Mouse (Mus musculus): ENCODE measurements at regions not wholly inside any gene's neighbourhood (a gene's known extent, or its start where the extent isn't known, plus 50 kb on each side); places are given as distances from the start of the nearest gene placed in this dataset.

GRCm38 (mm10) chr3:34757130-34757529 lies 106.9 kb downstream of the Sox2 start:
- H3K4me3 ChIP-seq (ENCODE audit: low read depth, low read length), result no peak overlapping the region
- no peaks in the 10 kb centered on the region for H3K27me3 ChIP-seq (ENCODE audit: control insufficient read depth, insufficient read depth, low read length)
- no peak overlapping the region for H3K9ac ChIP-seq (ENCODE audit: low read length)
- no peaks in the 10 kb centered on the region for H3K36me3 ChIP-seq (ENCODE audit: control insufficient read depth, insufficient read depth, low read length)
- H3K4me1 ChIP-seq (replicated peaks; ENCODE audit: control insufficient read depth, insufficient read depth, low read length), result no peaks in the 10 kb centered on the region
- H3K9me3 ChIP-seq (ENCODE audit: control insufficient read depth, low read length), result no peaks in the 10 kb centered on the region
- no peak overlapping the region for H3K27ac ChIP-seq (ENCODE audit: low read depth, low read length)
- H3K4me2 ChIP-seq (ENCODE audit: low read depth, low read length, severe bottlenecking), result no peak overlapping the region
- ATAC-seq (replicated peaks; ENCODE audit: low FRiP score) (no peak), DNase-seq (ENCODE audit: low spot score) (no peak)
- 81% methylated on average over 6 of the region's 6 CpGs for WGBS

- Histone ChIP-seq H3K27ac (ENCODE audit: low read depth, low read length) (no peak overlapping the region), H3K9ac (ENCODE audit: low read length) (no peak overlapping the region), H3K4me1 (replicated peaks; ENCODE audit: control insufficient read depth, insufficient read depth, low read length) (no peaks in the 10 kb centered on the region), H3K9me3 (ENCODE audit: control insufficient read depth, low read length) (no peaks in the 10 kb centered on the region), H3K4me2 (ENCODE audit: low read depth, low read length, severe bottlenecking) (no peak overlapping the region), H3K27me3 (ENCODE audit: control insufficient read depth, insufficient read depth, low read length) (no peaks in the 10 kb centered on the region), H3K4me3 (ENCODE audit: low read depth, low read length) (no peak overlapping the region), H3K36me3 (ENCODE audit: control insufficient read depth, insufficient read depth, low read length) (no peaks in the 10 kb centered on the region)
- 58% methylated on average over 13 of the region's 13 CpGs for WGBS
- DNase-seq (ENCODE audit: low spot score) (no peak), ATAC-seq (replicated peaks; ENCODE audit: low FRiP score) (no peak)
These were observed 107.8 kb downstream of the Sox2 start for GRCm38 (mm10) chr3:34757813-34758510.

- no peak overlapping the region for H3K4me3 ChIP-seq (ENCODE audit: low read depth, low read length)
- no peaks in the 10 kb centered on the region for H3K4me1 ChIP-seq (replicated peaks; ENCODE audit: control insufficient read depth, insufficient read depth, low read length)
- no peak overlapping the region for H3K27ac ChIP-seq (ENCODE audit: low read depth, low read length)
- H3K4me2 ChIP-seq (ENCODE audit: low read depth, low read length, severe bottlenecking), result no peak overlapping the region
- no peaks in the 10 kb centered on the region for H3K36me3 ChIP-seq (ENCODE audit: control insufficient read depth, insufficient read depth, low read length)
- no peak overlapping the region for H3K9ac ChIP-seq (ENCODE audit: low read length)
- ATAC-seq (replicated peaks; ENCODE audit: low FRiP score) (no peak), DNase-seq (ENCODE audit: low spot score) (no peak)
- no peaks in the 10 kb centered on the region for H3K9me3 ChIP-seq (ENCODE audit: control insufficient read depth, low read length)
- 79% methylated on average over 19 of the region's 19 CpGs for WGBS
- no peaks in the 10 kb centered on the region for H3K27me3 ChIP-seq (ENCODE audit: control insufficient read depth, insufficient read depth, low read length)
These were observed 109.9 kb downstream of the Sox2 start for GRCm38 (mm10) chr3:34759942-34760640.

GRCm38 (mm10) chr3:34761162-34761769 lies 111.1 kb downstream of the Sox2 start:
- Histone ChIP-seq H3K4me1 (replicated peaks; ENCODE audit: control insufficient read depth, insufficient read depth, low read length) (no peaks in the 10 kb centered on the region), H3K9me3 (ENCODE audit: control insufficient read depth, low read length) (no peaks in the 10 kb centered on the region), H3K27me3 (ENCODE audit: control insufficient read depth, insufficient read depth, low read length) (no peaks in the 10 kb centered on the region), H3K4me3 (ENCODE audit: low read depth, low read length) (no peak overlapping the region), H3K36me3 (ENCODE audit: control insufficient read depth, insufficient read depth, low read length) (no peaks in the 10 kb centered on the region), H3K9ac (ENCODE audit: low read length) (no peak overlapping the region), H3K27ac (ENCODE audit: low read depth, low read length) (no peak overlapping the region), H3K4me2 (ENCODE audit: low read depth, low read length, severe bottlenecking) (no peak overlapping the region)
- ATAC-seq (replicated peaks; ENCODE audit: low FRiP score) (no peak), DNase-seq (ENCODE audit: low spot score) (no peak)
- 68% methylated on average over 7 of the region's 7 CpGs for WGBS

GRCm38 (mm10) chr3:34761783-34762182 lies 111.6 kb downstream of the Sox2 start:
- Histone ChIP-seq H3K27me3 (ENCODE audit: control insufficient read depth, insufficient read depth, low read length) (no peaks in the 10 kb centered on the region), H3K4me3 (ENCODE audit: low read depth, low read length) (no peak overlapping the region), H3K36me3 (ENCODE audit: control insufficient read depth, insufficient read depth, low read length) (no peaks in the 10 kb centered on the region), H3K27ac (ENCODE audit: low read depth, low read length) (no peak overlapping the region), H3K9ac (ENCODE audit: low read length) (no peak overlapping the region), H3K9me3 (ENCODE audit: control insufficient read depth, low read length) (no peaks in the 10 kb centered on the region), H3K4me2 (ENCODE audit: low read depth, low read length, severe bottlenecking) (no peak overlapping the region), H3K4me1 (replicated peaks; ENCODE audit: control insufficient read depth, insufficient read depth, low read length) (no peaks in the 10 kb centered on the region)
- ATAC-seq (replicated peaks; ENCODE audit: low FRiP score) (no peak), DNase-seq (ENCODE audit: low spot score) (no peak)
- WGBS, result 94% methylated on average over 4 of the region's 4 CpGs

GRCm38 (mm10) chr3:34764559-34764958 lies 114.4 kb downstream of the Sox2 start:
- H3K4me3 ChIP-seq (ENCODE audit: low read depth, low read length), result no peak overlapping the region
- no peak overlapping the region for H3K9ac ChIP-seq (ENCODE audit: low read length)
- H3K27me3 ChIP-seq (ENCODE audit: control insufficient read depth, insufficient read depth, low read length), result no peaks in the 10 kb centered on the region
- H3K36me3 ChIP-seq (ENCODE audit: control insufficient read depth, insufficient read depth, low read length), result no peaks in the 10 kb centered on the region
- no peak overlapping the region for H3K4me2 ChIP-seq (ENCODE audit: low read depth, low read length, severe bottlenecking)
- no peak overlapping the region for H3K27ac ChIP-seq (ENCODE audit: low read depth, low read length)
- ATAC-seq (replicated peaks; ENCODE audit: low FRiP score) (no peak), DNase-seq (ENCODE audit: low spot score) (no peak)
- no peaks in the 10 kb centered on the region for H3K4me1 ChIP-seq (replicated peaks; ENCODE audit: control insufficient read depth, insufficient read depth, low read length)
- H3K9me3 ChIP-seq (ENCODE audit: control insufficient read depth, low read length), result no peaks in the 10 kb centered on the region
- 75% methylated on average over 2 of the region's 2 CpGs for WGBS

- WGBS, result 84% methylated on average over 6 of the region's 6 CpGs
- no peak overlapping the region for H3K4me2 ChIP-seq (ENCODE audit: low read depth, low read length, severe bottlenecking)
- no peak for DNase-seq (ENCODE audit: low spot score)
- no peaks in the 10 kb centered on the region for H3K4me1 ChIP-seq (replicated peaks; ENCODE audit: control insufficient read depth, insufficient read depth, low read length)
- no peak overlapping the region for H3K27ac ChIP-seq (ENCODE audit: low read depth, low read length)
- ATAC-seq (replicated peaks; ENCODE audit: low FRiP score), result no peak
- no peaks in the 10 kb centered on the region for H3K36me3 ChIP-seq (ENCODE audit: control insufficient read depth, insufficient read depth, low read length)
- H3K9me3 ChIP-seq (ENCODE audit: control insufficient read depth, low read length), result no peaks in the 10 kb centered on the region
- H3K27me3 ChIP-seq (ENCODE audit: control insufficient read depth, insufficient read depth, low read length), result no peaks in the 10 kb centered on the region
- no peak overlapping the region for H3K9ac ChIP-seq (ENCODE audit: low read length)
- H3K4me3 ChIP-seq (ENCODE audit: low read depth, low read length), result no peak overlapping the region
These were observed 114.9 kb downstream of the Sox2 start for GRCm38 (mm10) chr3:34765151-34765550.

- DNase-seq (ENCODE audit: low spot score) (no peak), ATAC-seq (replicated peaks; ENCODE audit: low FRiP score) (no peak)
- no peak overlapping the region for H3K4me2 ChIP-seq (ENCODE audit: low read depth, low read length, severe bottlenecking)
- H3K36me3 ChIP-seq (ENCODE audit: control insufficient read depth, insufficient read depth, low read length), result no peaks in the 10 kb centered on the region
- no peak overlapping the region for H3K9ac ChIP-seq (ENCODE audit: low read length)
- WGBS, result 28% methylated on average over 2 of the region's 3 CpGs
- no peak overlapping the region for H3K27ac ChIP-seq (ENCODE audit: low read depth, low read length)
- no peaks in the 10 kb centered on the region for H3K27me3 ChIP-seq (ENCODE audit: control insufficient read depth, insufficient read depth, low read length)
- no peaks in the 10 kb centered on the region for H3K4me1 ChIP-seq (replicated peaks; ENCODE audit: control insufficient read depth, insufficient read depth, low read length)
- no peak overlapping the region for H3K4me3 ChIP-seq (ENCODE audit: low read depth, low read length)
- no peaks in the 10 kb centered on the region for H3K9me3 ChIP-seq (ENCODE audit: control insufficient read depth, low read length)
These were observed 119.6 kb downstream of the Sox2 start for GRCm38 (mm10) chr3:34769818-34770217.
